Mouse (Mus musculus): ENCODE results near the gene Hibch.
A peak's percentile ranks its signal among the peaks of the same experiment; 100 is the strongest.
"Not testable (repeated sequence)": the region's sequence is repeated elsewhere in the genome, so short reads cannot be mapped to it uniquely, and the experiment has no call there.

The Hibch gene

GRCm38 (mm10) chr1:52884208-52884607 is 39.5 kb downstream of the Hibch start:
- DNase-seq (ENCODE audit: low spot score) = no peak

- no peak for DNase-seq (ENCODE audit: low spot score)
Observed at GRCm38 (mm10) chr1:52909783-52910182, 65.1 kb downstream of the Hibch start.

- DNase-seq (ENCODE audit: low spot score) = no peak
Observed at GRCm38 (mm10) chr1:52916655-52917054, 71.9 kb downstream of the Hibch start.

GRCm38 (mm10) chr1:52918897-52919296 is 74.2 kb downstream of the Hibch start:
- DNase-seq (ENCODE audit: low spot score) = not testable (repeated sequence)

GRCm38 (mm10) chr1:52924482-52924881 is 79.8 kb downstream of the Hibch start:
- DNase-seq (ENCODE audit: low spot score) = not testable (repeated sequence)

GRCm38 (mm10) chr1:52934494-52934893 is 89.8 kb downstream of the Hibch start:
- no peak for DNase-seq (ENCODE audit: low spot score)

GRCm38 (mm10) chr1:52939021-52939420 is 94.3 kb downstream of the Hibch start:
- DNase-seq (ENCODE audit: low spot score) = no peak

DNA sequence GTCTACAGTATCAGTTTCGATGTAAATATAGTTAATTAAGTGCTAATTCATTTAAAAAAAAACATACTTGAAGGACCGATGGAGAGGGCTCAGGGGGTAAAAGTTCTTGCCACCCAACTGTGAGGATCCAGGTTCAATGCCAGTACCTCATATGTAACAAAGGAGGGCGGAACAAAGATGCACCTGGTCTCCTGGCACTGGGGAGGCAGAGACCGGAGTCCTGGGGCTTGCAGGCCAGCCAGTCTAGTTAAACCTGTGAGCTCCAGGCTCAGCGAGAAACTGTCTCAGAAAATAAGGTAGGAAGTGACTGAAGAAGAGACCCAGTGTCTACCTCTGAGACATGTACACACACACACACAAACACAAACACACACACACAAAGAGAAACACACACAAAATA is 103.2 kb downstream of the Hibch start:
- no peak for DNase-seq (ENCODE audit: low spot score)

DNA sequence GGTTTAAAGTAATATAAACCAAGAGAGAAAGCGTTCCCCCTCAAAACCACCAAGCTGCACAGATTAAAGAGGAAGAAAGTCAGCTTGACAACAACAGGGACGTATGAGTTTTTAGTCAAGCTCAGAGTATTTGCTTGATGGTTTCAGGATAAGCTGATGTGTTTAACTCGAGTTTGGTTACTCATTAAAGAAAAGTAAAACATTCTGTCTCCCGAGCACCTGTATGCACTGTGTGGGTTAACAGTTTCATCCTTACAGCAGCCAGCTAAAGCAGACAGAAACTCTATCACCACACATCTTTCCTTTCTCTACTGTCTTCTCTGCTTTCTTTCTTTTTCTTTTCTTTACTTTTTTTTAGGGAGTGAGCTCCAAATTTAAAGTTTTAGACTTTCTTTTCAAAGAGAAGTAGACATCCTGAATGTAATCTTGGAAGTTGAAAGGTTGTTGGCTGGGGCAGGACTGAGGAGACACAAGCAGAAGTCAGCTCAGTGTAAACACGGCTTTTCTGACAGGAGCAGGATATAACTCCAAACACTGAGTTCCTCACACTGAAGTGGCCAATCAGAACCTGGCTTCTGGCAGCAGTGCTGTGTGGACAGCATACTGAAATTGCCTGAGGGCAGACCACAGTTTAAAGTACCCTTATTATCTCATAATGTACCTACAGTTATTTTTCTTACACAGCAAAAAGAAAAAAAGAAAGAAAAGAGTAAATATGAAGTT is 106.6 kb downstream of the Hibch start:
- no peak for DNase-seq (ENCODE audit: low spot score)

GRCm38 (mm10) chr1:52952143-52952542 is 107.4 kb downstream of the Hibch start:
- DNase-seq (ENCODE audit: low spot score) = no peak

DNA sequence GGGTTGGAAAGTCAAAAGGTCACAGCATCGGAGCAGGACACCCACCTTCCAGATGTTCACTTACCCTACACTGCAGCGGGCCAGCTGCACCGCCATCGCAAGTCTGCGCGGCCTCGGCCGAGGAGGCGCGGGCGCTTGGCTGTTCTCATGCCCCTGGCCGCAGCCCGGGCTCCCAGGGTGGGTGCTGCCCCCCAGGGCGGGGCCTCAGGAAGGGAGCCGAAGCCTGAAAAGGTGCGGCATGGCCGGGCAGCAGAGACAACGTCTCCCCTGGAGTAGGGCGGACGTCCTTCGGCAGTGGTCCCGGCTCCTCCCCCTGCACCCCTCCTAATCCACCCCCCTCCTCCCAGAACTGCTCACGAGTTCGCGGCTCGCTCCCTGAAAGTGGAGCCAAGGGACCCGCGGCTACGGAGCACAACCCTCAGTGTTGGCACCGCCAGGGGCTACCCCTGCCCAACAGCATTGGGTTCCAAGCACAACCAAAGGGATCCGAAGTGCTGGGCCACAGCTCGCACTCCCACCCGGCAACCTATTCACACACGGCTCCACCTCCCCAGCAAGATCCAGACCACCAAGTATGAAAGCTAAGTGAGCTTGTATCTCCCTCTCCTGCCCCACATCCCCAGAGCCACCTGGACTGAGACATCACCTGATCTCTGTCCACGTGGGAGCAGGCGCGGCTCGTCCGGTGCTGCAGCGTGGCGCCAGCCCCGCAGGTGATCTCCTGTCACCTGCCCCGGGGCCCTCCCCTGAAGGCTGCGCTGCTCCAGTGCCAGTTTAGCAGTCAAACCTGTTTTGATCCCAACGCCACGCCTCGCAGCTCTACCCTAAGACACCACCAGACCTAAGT is 108.0 kb downstream of the Hibch start:
- peak; percentile 45 for DNase-seq (ENCODE audit: low spot score)

- DNase-seq (ENCODE audit: low spot score) = no peak
Observed at GRCm38 (mm10) chr1:52953548-52953947, 108.8 kb downstream of the Hibch start.

DNA sequence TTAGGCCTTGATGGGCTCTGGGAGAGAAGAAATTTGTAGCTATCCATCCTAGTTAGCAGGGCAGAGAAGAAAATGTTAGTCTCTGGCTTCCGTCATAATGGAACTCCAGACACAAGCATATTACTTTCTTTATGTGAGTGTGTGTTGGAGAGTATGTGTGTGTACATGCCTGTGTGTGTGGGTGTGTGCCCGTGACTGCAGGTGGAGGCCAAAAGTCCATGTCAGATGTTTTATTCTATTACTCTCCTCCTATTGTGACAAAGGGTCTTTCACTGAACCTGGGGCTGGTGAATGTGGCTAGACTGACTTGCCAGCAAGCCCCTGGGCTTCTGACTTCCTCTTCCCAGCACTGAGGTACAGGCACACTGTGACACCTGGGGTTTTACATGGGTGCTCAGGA is 109.7 kb downstream of the Hibch start:
- no peak for DNase-seq (ENCODE audit: low spot score)

DNA sequence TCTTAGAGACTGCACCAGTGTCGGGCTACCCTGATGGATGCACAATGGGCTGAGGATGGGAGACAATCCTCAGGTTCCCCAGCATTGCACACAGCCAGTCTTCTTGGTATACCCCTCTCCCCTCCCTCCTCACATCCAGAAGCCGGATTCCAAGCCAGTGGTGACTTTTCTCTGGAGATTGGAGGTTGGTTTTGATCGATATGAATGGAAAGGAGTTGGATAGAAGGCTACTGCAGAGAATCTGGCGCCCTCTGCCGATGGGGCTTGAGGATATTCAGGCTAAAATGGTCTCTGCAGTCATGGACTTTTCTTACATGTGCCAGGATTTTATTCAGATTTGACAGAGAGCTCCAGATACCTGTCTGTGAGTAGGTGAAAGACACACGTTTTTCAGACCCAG is 110.4 kb downstream of the Hibch start:
- DNase-seq (ENCODE audit: low spot score) = peak; percentile 57

- no peak for DNase-seq (ENCODE audit: low spot score)
Observed at GRCm38 (mm10) chr1:52956746-52957145, 112.0 kb downstream of the Hibch start.

DNA sequence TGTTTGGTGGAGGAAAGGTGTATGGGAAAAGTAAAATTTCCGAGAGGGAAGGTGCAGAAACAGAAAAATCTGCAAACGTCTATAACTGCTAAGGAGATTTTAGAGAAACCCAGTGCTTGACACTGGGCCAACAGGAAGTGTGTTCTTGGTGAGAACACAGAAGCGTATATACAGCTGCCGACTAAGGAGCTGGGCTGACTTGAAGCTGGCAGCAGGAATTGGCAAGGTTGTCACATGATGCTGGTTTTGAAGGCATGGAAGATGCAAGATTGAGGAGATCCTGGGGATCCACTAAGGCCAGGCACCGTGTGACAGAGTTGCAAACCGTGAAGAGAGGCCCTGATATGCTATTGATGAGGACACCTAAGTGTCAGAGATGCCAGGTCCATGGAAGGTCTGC is 115.5 kb downstream of the Hibch start:
- no peak for DNase-seq (ENCODE audit: low spot score)

DNA sequence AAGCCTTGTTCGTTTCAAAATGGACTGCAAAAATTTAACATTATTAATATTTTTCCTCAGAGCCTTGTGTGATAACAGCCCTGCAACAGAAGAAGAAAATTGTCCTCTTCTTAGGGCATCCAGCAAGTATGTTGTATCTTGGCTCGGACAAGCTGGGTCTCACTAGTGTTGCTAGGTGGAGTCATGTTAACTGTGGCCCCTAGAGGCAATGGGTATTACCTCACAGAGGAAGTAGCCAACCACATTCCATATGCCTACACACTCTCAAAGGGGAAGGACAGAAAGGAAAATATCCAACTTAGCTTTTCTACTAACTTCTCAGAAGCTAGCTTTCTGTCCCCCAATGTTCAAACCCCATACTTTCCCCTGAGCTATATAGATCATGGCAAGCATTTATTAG is 118.4 kb downstream of the Hibch start:
- DNase-seq (ENCODE audit: low spot score) = no peak

- DNase-seq (ENCODE audit: low spot score) = no peak
Observed at GRCm38 (mm10) chr1:52964581-52964980, 119.9 kb downstream of the Hibch start.
